Mouse (Mus musculus) kidney, postnatal 36 days (tissue): ENCODE results near the gene Hmgb4.

Experiments
- DNase-seq, 2 experiments: peaks; one replicate each; pipeline ENCODE4 v3.0.0; 2021 to 2022; ENCODE audit warnings: mixed read lengths in 2 of 2

The Hmgb4 gene

DNA sequence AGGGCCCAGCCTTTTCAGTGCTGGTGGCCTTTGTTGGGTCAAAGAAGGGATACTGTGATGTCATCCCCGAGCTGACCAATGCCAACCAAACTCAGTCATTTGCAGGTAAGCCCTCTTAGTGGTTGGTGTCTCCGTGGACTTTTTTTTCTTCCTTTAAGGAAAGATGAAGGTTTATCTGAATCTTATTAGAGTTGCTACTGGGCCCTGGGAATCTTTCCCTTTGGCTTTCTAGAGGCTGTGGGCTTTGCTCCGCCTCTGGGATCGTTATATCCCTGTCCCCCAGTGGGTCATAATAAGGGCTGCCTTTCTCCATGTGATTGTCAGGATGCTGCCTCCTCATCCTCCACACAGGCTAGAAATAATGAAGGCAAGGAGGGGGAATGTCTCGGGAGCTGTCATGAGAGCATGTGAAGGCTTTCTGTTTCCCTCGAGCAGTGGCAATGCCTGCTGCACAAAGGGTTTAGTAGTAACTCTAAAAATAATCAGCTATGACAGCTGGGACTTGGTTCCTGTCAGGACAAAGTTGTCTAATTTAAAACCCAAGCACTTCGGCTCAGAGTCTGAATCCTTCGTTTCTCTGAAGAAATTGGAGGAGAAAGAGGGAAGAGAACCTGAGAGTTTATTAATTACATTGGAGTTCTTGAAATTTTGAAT, at the start of gene Hmgb4:
TSS of gene Hmgb4 (minus strand) at position 51 of the 654 bp plus-strand sequence.
- no peak for DNase-seq

DNA sequence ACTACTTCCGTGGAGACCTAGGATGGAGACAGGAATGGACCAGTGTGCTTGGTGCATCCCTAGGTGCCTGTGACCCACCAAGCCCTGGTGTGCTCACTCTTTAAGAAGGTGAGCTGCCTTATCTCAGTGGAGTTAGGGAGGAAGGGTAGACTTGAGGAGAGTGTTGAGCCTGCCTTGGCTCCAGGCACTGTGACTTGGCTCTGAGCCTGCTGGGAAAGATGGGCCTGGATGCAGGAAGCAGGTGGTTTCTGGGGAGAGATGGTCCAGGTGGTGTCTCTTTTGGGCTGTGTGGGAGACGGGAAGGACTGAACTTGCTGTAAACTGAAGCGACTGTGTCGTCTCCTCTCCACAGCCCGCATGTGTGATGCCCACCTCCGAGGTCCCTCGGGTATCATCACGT, 45.3 kb upstream of the Hmgb4 start:
- no peak for DNase-seq

DNA sequence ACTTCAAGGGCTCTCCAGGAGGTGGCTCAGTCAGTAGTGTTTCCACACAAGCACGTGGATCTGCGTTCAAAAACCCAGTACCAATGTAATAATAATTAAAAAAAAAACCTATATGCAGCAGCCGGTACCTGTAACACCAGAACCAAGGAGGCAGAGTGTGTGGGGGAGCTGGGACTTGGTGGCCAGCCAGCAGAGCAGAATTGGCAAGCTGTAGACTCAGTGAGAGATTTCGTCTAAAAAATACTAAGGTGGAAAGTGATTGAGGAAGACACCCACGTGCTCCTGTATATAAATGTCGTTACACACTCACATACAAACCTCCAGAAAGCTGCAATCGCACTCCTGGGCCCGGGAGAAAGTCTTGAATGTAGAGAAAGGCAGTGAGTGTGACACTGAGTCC, 43.3 kb upstream of the Hmgb4 start:
- DNase-seq, result no peak

DNA sequence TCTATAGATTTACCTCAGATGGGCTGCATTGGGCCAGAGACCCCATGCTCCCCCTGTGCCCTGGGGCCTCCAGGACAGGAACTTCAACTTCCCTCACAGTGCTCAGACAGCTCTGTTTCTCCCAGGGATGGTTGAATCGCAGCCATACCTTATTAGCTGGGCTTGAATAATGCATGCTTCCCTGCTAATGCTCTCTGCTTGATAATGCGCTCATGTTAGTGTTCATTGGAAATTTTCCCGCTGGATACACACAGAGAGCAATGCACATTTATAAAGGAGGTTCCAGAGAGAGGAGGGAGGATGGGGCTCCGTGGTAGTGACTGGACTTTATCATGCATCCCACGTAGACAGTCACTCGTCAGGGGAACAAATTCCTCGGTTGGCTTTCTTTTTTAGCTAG, 27.3 kb upstream of the Hmgb4 start:
- DNase-seq, result no peak

DNA sequence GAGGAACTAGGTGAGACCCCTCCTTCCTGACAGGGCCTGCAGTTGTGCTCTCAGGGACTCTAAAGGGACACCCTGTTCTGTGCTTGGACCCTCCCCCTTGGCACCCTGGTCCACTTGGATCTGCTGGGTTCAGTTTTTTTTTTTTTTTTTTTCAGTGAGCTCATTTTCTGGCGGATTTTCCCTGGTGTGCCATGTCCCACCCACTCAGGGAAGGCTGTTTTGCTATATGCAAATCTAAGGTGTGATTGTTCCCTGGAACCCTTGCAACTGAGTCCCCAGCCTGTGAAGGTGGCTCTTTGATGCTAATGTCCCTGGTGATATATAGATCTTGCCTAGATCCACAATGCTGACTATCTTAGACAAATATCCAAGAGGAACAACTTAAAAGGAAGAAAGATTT, 24.3 kb upstream of the Hmgb4 start:
- DNase-seq, result no peak

DNA sequence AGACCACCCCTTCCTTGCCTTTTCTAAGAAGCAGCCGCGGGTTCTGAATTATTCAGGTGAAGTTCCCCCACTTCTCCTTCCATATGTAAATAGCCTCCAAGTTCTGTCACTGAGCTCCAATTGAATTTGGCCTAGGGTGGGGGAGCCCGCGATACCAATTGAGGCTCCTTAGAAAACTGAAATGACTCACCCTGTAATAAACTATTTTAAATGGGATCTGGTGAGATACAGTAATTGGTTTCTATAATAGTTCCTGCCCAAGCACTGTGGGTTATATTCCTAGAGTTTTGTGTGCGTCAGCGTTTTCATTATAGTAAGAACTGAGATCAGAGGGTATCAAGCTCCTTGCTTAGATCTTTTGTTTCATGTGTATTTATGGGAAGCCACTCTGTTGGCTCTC, 14.8 kb upstream of the Hmgb4 start:
- DNase-seq, result no peak

DNA sequence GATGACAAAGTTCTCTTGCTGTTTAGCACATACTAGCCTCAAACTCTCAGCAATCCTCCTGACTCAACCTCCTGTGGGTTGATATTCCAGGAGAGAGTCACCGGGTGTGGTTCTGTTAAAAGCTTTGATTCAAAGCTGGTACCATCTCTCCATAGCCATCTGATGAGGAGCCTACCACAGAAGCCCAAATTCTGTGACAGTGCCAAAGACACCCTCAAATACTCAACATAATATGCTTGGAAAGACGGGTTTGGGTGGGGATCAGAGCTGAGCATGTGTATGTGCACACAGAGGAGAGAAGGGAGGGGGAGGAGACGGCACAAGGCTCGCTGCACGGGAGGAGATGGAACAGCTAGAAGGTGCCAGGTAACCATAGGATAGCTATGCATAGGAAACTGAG, 14.4 kb upstream of the Hmgb4 start:
- DNase-seq, result no peak

DNA sequence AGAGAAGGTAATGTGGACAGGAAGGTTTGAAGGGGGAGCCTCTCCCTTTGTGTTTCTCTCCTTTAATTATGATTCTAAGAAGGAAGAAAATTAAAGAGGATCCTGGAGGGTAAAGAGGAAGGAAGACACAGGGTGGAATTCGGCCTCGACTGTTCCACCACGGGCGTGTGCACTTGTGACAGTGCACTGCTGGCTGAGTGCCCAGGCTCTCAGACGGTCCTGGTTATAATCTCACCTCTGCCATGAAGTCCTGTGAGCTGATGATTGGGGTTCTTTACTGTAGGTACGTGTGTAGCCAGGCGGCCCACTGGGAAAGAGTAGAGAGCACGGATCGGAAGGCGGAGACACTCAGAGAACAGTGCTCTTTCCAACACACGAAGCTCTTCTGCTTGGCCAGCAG, 12.4 kb upstream of the Hmgb4 start:
- DNase-seq, result peak in 1 of 2 experiments; percentile 5

DNA sequence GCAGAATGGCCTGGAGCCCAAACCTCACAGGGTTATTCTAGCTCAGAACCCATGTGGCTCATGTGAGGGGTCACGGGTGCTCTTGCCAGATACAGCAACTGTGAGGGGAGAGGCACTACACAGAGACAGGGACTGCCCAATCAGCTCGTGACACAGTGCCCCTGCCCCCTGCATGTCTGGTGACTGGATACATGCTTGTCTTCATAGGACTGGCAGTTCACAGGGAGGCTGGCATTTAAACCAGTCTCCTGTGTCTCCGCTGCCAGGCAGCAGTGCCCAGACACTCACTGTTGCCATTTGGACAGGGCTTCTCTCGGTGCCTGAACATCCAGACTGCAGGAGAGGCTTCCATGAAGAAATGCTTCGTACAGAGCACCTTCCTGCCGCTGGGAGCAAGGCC, 11.7 kb upstream of the Hmgb4 start:
- no peak for DNase-seq

DNA sequence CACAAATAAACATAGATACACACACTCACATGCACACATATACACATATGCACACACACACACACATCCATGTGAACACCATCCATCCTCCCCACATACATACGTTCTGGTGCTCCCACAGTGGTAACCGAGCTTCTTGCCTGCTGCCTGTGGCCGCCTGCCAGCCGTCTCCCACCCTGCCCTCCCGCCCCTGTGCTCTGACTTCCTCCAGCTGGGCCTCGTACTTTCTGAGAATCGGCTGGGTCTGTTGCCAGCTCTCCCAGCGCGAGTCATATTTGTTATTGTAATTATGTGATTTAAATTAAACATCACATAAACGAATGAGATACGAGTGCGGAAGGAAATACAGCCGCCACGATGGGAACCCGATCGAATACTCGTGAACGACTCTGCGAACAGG, 10.2 kb upstream of the Hmgb4 start:
- DNase-seq, result peak; percentile 4 to 5

DNA sequence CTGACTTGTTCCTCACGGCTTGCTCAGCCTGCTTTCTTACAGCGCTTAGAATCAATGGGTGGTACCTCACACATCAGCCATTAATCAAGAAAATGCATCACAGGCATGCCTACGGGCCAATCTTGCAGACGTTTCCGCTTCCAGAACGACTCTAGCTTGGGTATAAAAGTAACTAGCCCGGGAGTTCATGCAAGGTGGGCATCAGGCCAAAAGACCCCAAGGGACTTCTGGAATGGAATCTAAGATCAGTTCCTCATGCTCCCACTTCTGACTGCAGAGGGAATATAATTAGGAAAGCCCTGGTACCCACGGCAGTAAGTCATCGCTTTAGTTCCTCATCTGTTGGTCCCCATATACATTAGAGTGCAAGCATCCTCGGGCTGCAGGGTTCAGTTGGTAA, 9.4 kb upstream of the Hmgb4 start:
- DNase-seq, result peak in 1 of 2 experiments; percentile 7

DNA sequence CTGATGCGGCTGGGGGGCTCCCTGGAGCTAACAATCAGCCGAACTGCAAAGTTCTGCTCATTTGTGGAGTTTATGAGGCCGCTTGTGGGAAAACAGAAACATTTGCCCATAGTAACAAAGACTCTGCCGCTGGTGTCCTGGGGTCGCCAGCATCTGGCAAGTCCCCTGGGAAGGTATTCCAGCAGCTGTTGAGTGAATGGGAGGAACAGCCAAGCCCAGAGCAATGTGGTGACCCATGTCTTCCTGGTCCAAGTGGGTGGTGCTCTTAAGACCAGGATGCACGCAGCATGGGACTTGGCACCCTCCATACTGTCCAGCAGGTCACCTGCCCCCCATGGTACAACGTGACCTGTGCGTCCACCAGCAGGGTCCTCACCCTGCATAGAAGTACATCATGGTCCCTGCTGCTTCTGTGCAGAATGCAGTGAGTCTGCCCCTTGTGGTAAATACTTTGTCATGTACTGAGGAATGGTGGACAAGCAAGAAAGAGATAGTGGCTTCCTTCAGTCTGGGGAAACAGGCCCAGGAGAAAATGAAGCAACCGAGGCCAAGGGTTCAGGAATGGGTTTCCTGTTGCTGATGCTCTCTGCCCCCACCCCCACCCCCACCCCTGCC, 8.6 kb upstream of the Hmgb4 start:
- DNase-seq, result peak in 1 of 2 experiments; percentile 4

DNA sequence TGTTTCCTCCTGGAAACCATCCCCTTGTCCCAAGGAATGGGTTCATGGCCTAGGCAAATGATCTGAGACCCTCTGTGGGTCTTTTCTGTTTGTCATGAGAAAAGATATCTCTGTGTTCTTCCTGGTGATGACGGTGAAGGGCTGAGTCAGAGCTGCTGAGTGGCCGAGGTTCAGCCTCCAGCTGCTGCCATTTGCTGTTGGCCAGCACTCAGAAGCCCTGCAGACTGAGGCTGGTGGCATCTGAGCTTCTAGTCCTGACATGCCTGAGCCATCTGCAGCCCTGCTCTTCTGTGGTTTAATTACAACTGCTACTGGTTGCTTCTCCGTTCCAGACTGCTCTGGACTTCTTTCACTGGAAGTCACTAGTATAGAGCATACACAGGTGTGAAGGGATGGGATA, 4.6 kb upstream of the Hmgb4 start:
- DNase-seq, result no peak

DNA sequence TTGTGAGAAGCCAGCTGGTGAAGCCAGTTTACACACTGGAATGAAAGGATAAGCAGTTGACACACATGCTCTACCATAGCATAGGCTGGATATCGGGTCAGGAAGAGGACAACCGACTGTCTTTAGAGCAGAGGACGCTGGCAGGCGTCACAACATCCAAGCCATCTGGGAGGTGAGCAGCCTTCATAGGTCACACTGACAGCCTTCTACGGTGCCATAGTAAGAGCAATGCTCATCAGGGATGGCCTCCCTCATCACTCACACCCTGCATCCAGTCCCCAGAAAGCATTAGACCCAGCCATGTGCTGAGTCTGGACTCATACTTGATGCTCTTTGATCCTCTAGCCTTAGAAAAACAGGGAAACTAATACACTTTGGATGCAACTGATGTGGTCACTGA, 3.7 kb upstream of the Hmgb4 start:
- DNase-seq, result no peak

DNA sequence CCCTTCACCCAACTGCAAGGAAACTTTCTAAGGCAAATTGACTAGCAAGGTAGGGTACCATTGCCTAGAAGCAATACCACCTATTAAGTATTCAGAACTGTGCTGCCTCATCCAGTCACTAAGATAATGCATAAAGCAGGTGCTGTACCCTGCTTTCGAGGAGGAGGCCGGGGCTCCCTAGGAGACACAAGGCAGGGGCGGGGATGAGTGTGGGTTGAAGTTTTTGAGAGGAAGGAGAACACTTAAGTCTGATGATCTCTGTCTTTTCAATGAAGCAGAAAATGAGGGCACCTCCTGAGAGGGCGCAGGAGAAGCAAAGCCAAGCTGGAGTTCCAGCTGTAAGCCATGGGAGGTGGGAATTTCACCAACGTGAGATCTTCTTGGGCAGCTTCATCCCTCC, 1.5 kb downstream of the Hmgb4 start:
- no peak for DNase-seq

DNA sequence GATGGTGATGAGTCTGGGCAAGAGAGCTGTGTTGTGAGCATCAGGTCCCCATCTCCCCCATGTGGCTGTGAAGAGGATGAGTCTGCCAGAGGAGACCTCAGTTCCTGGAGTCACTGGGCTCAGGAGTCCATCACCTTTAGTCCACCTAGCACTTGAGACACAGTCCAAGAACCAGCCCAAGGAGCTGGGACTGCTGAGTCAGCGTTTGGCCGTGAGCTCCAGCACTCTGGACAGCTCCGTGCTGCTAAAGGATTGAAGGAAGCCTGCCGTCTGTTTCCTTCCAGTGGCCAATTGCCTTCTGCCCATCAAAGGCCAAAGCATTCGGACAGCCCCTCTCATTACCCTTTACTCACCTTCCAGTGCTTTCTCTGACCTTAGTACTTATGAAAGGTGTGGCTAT, 12.1 kb downstream of the Hmgb4 start:
- DNase-seq, result peak in 1 of 2 experiments; percentile 68

DNA sequence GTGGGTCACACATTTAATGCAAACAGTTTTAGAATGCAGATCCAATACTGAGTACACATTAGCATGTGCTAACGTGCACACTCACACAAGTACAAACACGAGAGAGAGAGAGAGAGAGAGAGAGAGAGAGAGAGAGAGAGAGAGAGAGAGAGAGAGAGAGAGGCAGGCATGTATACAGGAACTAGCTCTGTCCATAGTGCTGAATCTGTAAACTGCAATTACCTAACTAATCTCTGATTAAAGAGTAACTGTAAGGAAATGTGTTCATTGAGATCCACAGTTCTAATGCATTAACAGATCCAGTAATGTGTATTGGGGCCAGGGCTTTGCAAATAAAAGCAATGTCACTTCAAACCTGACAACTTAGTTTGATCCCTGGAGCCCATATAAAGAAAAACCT, 15.6 kb downstream of the Hmgb4 start:
- no peak for DNase-seq

DNA sequence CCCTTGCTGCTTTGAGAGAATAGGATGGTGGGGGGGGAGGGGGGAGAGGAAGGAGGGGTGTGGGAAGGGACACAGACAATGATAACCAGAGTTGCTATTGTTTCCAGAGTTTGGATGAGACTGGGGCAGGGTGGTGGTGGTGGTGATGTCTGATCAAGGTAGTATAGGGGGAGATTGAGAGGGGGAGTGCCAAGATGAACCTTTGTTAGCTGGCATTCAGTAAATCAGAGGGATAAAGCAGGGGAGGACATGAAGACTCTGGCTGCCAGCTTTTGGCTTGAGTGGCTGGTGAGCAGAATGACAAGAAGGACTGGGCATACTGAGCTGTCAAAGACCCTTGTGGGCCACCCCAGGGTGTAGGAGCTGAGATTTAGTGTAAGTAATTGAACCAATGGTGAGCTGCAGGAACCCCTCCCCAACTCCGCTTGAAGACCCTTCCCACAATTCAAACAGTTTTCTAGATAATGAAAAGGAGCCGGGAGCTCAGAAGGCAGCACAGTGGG, 18.9 kb downstream of the Hmgb4 start:
- DNase-seq, result no peak

DNA sequence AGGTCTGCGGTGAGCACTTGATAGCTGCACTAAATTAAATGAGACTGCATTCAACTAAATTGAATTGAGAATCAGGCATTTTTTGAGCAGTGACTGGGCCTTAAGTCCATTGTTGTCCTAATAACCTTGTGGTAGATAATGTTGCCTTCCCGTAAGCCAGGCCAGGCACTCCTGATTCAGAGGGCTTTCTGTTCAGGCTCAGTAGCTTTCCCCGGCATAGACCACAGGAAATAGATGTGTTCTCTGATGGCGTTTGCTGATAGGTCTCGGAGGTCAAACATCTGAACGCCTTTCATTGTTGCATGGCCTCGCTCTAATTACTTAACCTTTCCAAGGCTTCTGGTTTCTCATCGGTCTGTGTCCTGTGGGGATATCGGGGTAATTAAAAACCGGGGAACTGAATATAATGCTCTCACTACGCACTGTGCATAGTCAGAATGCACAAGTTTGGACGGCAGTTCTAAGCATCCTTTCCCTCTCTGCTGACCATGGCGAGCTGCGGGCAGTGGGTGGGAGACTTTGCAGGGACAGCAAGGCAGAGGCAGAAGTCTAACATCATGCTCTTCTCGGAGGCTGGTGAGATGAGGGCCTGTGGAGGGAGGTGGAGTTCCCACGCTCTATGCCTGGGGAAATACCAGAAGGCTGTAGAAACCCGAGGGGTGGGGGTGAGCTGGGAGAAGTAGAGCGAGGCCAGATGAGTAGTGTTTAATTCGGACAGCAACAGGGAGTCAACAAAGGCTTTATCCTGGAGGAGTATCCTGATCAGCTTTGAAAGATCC, 19.5 kb downstream of the Hmgb4 start:
- no peak for DNase-seq

DNA sequence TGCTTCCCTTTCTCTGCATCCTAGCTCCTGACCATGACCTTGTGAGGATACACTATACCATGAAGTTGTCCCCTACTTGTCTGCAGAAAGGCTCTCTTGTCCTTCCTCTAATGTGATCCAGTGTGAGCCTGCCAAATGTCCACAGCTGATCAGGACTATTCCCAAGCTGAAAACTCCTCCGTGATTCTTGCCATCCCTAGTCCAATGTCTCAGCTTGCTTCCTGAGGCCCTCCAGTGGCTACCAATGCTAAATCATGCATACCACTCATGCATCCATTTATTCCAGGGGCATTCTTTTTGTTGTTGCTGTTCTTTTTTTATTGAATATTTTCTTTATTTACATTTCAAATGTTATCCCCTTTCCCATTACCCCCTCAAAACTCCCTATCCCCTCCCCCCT, 21.6 kb downstream of the Hmgb4 start:
- no peak for DNase-seq

DNA sequence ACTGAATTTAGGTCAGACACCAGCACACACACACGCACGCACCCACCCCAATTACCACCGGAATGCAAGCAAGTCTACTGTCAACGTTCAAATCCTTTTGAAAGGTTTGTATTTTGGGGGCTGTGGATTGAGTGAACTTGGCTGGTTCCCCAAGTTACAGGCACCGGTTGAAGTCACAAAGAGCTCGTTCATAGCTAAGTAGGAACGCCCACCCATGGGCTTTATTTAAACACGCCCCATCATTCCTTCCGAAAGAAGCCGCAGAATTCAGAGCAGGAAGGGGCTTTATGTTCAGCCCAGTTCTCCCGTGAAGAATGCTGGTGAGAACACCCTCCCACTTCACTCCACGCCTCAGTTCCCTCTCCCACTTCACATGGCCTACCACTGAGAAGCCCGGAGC, 27.3 kb downstream of the Hmgb4 start:
- no peak for DNase-seq

DNA sequence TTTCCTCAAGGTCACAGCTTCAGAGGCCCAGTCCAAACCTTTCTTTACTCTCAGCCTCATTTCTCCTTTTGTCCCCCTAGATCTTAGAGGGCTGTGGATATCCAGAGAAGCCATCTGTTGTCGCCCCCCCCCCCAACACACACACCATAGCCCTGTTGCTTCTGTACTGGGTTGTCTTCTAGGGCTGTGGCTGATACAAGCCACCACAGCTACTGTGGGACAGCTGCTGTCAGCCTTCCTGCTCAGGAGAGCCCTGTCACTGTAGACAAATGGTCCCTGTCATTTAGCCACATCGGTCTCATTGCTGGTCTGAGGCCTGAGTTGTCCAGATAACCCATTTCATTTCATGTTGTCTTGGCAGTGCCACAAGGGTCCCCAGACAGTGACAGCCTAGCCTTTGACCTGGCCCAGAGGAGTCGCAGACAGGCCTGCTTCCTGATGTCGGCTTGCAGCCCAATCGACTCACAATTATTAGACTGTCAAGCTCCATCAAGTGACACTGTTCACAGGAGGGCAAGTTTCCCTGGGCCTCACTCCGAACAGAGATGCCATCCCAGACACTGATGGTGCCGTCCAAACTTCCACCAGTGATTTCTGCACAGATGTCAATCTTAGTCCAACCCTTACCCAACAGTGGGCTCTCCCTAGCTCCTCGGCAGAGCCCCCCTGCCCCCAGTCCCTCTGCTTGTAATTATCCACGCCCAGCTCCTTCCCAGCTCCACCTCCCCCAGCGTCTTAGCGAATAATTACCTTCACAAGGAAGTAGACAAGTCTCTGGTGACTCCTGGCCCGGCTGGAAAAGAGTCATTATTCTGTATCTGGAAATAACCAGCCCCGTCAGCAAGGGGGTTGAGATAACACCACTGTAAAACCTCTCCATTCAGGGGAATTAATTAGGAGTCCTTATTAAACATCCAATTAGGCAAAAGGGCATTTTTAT, 33.1 kb downstream of the Hmgb4 start:
- DNase-seq, result peak in 1 of 2 experiments; percentile 34

DNA sequence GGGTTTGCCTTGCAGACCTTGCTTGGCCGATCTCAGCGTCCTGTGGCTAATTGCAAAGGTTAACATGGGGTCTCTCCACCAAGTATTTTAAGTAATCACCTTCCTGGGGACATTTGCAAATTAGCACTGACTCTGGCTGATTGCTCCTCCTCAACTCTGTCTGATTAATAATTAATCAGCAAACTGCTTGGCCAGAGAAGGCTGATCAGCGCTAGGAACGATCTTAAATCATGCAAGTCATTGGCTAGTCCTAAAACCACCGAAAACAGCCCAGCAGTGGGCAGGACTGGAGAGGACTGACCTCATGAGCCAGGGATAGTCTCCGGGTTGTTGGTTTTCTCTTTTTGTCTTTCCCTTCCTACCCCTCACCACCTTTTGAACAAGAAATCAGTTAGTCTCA, 36.3 kb downstream of the Hmgb4 start:
- peak; percentile 27 to 59 for DNase-seq
